Mouse (Mus musculus) left cerebral cortex, postnatal 36 days (tissue): Measurements from ENCODE around the gene Cited4. TPM values are rescaled to one million over a fixed set of nuclear protein-coding genes. Genes with fewer than 3 reads are reported as not detected.
A peak's percentile ranks its signal among the peaks of the same experiment; 100 is the strongest.

Source experiments
- DNase-seq, 2 experiments: peaks; one replicate each; pipeline ENCODE4 v3.0.0; 2021 to 2022; ENCODE audit warnings: low spot score in 2 of 2, mixed read lengths in 1 of 2
- intact Hi-C: fragments of 180-260 bp; cut with DNase I; formaldehyde crosslinking; loops from one replicate; pipeline ENCODE4 v1.15.1; 2025
- total RNA-seq, 2 experiments: library from RNA; stranded (reverse); gene quantifications; 2 replicates each; pipeline ENCODE4 v1.2.3; 2021

Gene Cited4
- total RNA-seq, 2 experiments from 2014 or later, result 19.3 to 25.5 TPM

DNA sequence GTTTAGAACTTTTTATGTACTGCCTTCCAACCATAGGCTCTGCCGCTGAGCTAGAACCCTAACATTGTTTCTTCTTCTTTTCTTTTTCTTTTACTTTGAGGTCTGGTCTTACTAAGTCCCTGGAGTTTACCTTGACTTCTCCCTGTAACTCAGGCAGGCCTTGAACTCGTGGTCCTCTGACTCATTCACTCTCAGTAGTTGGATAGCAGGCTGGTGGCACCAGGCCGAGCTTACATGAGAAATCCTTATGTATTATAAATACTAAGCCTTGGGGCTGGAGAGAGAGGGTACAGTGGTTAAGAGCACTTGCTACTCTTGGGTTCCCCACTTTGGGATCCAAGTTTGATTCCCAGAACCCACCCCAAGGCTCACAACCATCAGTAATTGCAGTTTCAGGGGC lies 7.2 kb downstream of the Cited4 start:
- intact Hi-C loops, result no loop called here
- DNase-seq, result no peak

DNA sequence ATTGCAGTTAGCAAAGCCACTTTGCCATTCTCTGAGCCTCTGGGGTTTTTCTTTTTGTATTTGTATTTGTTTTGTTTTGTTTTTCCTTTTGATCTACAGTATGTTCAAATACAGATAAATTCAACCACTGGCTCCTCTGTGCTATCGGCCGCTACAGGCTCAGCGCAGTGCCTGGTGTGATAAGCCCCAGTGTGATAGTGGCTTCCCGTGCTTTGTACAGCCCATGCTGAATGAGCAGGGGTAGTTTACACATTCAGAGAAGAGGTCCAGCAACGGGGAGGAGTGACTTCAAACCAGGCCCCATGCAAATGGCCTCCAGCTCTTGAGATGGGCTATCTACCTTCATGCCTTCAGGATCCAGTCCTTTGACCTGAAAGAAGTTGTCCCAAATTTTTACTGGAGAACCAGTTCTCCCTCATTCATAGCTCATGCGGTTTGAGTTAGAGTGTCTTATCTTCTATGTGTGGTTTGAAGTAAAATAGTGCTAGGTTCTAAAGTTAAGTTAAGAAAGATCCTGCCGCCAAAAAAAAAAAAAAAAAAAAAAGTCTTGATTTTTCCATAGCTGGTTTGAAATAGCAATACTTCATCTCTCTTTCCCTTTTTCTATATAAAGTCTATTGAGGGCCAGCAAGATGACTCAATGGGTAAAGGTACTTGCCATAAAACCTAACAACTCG lies 8.5 kb downstream of the Cited4 start:
- intact Hi-C loops, result no loop called here
- no peak for DNase-seq

GRCm38 (mm10) chr4:120675640-120676039 lies 9.3 kb downstream of the Cited4 start:
- no peak for DNase-seq
- intact Hi-C loops, result no loop called here

DNA sequence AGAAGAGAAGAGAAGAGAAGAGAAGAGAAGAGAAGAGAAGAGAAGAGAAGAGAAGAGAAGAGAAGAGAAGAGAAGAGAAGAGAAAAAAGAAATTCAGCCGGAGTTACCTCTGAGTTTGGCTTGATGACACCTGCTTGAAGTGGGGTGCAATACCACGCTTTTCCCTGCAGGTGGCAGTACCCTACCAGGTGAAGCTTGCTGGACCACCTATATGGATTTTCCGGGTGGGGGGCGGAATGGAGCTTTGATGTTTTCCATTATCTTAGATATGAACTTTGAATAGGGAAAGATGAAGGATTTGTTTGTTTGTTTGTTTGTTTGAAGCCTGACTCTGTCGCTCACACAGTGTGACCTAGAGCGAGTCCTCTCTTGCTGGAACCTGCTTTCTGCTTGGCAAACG lies 14.6 kb downstream of the Cited4 start:
- intact Hi-C loops, result loop anchor here (5.0 kb wide), 1 partner anchor 76 kb away; no protein-coding TSS in a partner anchor
- DNase-seq, result no peak

GRCm38 (mm10) chr4:120682168-120682567 lies 15.8 kb downstream of the Cited4 start:
- intact Hi-C loops, result loop anchor here (1.0 to 5.0 kb wide), 2 partner anchors 75 to 93 kb away; no protein-coding TSS in a partner anchor
- peak; percentile 62 for DNase-seq

GRCm38 (mm10) chr4:120683278-120683997 lies 17.1 kb downstream of the Cited4 start:
- no peak for DNase-seq
- intact Hi-C loops, result loop anchor here (5.0 kb wide), 1 partner anchor 74 kb away; no protein-coding TSS in a partner anchor

GRCm38 (mm10) chr4:120687282-120687681 lies 20.9 kb downstream of the Cited4 start:
- DNase-seq, result no peak
- intact Hi-C loops, result no loop called here

DNA sequence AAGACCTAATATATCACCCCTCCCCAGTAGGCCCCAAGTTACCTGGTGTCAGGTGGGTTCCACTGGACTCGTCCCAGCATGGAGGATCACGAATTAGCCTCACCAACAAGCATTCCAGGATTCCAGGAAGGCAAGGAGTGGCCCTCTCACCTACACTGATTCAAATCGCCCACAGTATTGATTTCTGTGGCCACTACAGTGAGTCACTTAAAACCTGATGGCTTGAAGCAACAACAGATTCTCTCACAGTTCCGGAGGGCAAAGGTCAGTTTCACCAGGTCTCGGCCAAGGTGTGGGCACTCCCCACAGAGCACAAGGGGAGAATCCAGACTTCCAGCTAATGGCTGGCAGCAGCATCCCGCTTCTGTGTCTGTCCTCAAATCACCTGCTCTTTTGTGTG lies 22.9 kb downstream of the Cited4 start:
- no peak for DNase-seq
- intact Hi-C loops, result no loop called here

DNA sequence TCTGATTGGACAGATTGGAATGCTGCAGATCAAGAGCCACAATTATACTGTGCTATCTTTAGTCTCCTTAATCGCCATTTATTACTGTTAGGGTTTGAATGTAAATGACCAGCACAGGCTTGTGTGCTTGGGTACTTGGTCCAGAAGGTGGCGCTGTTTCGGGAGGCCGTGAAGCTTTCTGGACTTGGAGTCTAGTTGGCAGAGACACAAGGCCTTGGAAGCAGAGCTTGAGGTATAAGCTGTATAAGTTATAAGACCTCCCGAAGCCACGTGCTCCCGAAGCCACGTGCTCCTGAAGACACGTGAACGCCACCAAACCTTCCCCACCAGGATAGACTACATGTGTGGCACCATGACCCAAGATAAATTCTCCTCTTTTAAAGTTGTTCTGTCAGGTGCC lies 26.3 kb downstream of the Cited4 start:
- intact Hi-C loops, result loop anchor here (10.0 kb wide), 1 partner anchor 222 kb away; no protein-coding TSS in a partner anchor
- peak; percentile 34 to 46 for DNase-seq

GRCm38 (mm10) chr4:120697353-120697752 lies 31.0 kb downstream of the Cited4 start:
- intact Hi-C loops, result loop anchor here (10.0 kb wide), 1 partner anchor 217 kb away; no protein-coding TSS in a partner anchor
- DNase-seq, result no peak

DNA sequence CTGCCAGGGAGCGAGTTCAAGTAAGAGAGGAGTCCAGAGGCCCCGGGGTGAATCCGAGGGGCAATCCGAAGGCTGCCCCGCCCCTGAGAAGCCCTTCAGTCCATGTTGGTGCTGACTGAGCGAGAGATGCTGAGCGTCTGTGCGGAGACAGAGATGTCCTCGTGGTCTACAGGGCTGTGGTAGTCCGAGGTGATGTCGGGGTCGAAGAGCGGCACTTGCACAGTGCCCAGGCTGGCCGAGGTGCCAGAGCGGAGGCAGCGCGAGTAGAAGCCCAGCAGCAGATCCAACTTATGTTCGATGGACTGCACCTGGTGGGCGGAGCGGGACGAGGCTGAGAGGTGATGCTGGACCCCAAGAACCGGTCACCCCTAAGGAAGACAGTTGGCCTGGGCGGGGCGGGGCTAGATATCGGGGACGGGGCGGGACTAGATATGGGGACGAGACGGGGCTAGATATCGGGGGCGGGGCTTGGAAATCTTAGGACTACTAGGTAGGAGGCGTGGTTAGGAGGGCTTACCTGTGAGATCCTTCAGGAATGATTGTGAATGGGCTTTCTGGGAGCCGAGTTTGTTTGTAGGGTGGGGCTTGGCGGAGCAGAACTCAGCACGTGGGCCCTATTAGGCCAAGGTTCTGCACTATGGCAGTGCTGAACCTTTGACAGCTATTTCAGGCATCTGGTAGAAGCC lies 31.6 kb downstream of the Cited4 start:
- intact Hi-C loops, result loop anchor here (10.0 kb wide), 1 partner anchor 217 kb away; no protein-coding TSS in a partner anchor
- no peak for DNase-seq

GRCm38 (mm10) chr4:120701180-120701579 lies 34.8 kb downstream of the Cited4 start:
- intact Hi-C loops, result no loop called here

DNA sequence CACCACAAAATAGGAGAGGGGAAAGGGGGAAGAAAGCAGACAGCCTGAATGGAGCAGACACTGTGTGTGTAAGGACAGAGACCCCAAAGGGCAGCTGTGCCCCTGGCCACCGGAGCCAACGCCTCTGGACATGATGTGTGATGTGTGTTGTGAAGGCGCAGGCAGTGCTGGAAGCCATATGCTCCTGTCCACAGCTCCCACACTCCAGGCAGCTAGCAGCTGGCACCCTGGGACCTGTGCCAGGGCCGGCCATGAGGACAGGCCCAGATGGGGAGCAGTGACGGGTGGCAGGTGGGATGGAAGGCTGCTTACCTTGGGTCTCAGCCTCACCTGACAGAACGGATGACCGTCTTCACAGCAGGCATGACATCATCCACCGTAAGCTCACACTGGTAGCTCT lies 35.7 kb downstream of the Cited4 start:
- DNase-seq, result peak; percentile 65 to 73
- intact Hi-C loops, result no loop called here

More at GRCm38 (mm10) chr4:120701180-120701579, 34.8 kb downstream of the Cited4 start:
- no peak for DNase-seq

- intact Hi-C loops, result no loop called here
- no peak for DNase-seq
These were observed 36.1 kb downstream of the Cited4 start for GRCm38 (mm10) chr4:120702511-120702910.

DNA sequence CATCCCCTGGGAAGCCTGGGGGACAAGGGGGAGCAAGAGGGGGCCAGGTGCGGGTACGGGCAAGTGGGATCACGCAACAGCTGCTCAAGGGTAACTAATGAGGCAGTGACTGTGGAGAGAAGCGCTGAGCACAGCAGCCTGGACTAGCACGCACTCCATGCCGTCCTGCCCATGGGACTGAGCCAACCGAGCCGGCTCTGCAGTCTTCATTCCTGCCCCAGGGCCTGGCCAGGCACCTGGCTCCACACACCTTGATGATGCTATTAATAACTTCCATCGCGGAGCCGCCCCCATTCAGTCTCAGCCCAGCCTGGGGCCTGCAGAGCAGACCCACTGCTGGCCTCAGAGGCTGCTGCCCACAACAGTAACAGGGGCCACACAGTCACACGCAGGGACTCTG lies 45.9 kb downstream of the Cited4 start:
- DNase-seq, result no peak
- intact Hi-C loops, result no loop called here

- intact Hi-C loops, result no loop called here
- no peak for DNase-seq
These were observed 46.6 kb downstream of the Cited4 start for GRCm38 (mm10) chr4:120713021-120713420.

DNA sequence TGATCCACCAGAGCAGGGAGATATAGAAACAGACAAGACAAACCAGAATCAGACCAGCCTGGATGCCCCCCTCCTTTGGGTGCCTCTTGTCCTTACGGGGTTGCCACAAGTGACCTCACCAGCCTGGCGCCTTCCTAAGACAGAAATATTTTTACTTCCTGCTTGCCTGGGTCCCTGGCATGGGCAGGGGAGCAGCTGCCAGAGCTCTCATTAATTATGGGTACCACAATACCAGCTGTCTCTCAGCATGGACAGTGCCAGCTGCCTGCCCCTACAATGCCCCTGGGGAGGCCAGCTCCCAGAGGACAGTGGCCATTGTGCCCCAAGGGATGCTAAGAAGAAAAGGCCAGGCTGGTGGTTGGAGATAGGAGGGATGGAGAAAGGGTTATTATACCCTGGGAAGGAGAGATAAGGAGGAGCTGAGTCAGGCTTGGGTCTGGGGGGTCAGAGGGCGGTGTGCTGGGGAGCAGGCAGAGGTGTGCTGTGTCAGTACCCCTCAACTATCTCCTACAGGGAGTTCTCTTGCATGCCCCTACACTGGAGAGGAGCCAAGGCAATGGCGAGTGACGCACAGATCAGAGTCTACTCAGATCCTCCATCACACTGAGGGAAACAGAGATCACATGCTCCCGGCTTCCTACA lies 47.6 kb downstream of the Cited4 start:
- DNase-seq, result no peak
- intact Hi-C loops, result no loop called here

DNA sequence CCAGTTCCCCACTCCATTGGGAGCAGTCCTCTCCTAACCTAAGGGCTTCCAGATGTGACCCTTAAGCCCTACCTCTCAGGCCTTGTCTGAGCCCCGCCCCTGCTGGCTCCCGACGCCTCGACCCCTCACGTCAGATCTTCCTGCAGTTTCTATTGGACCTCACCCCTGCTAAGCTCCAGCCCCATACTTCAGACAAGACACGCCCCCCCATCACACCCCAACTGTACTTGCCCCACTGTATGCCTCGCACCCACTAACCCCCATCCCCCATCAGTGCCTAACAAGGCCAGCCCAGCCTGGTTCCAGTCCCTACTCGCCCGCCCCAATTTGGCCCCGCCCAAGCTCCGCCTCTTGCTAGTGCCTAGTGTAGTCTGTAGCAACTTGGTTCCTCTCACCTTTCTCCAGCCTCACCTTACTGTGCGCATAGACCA lies 49.8 kb downstream of the Cited4 start:
- DNase-seq, result peak in 1 of 2 experiments; percentile 12
- intact Hi-C loops, result no loop called here

- no peak for DNase-seq
- intact Hi-C loops, result no loop called here
These were observed 50.4 kb downstream of the Cited4 start for GRCm38 (mm10) chr4:120716765-120717164.
